Mouse (Mus musculus) lung, postnatal 0 days (tissue): Measurements from ENCODE around the gene Hoxd13.

Experiments used
- CTCF ChIP-seq: IDR thresholded peaks from 2 replicates; pipeline ENCODE4 v1.5.1; 2016; ENCODE audit warnings: antibody characterized with exemption, mild to moderate bottlenecking
- EP300 ChIP-seq: IDR thresholded peaks from 2 replicates; pipeline ENCODE4 v1.6.1; 2016; ENCODE audit warnings: antibody characterized with exemption, mild to moderate bottlenecking, control low read depth

- no peak for TF ChIP-seq CTCF
- no peak for TF ChIP-seq EP300
Measured at GRCm38 (mm10) chr2:74686988-74687697, 19.0 kb downstream of the Hoxd13 start.
